Mouse (Mus musculus) small intestine, adult 2 months (tissue): ENCODE data around the gene Ak5. TPM values are rescaled to one million over a fixed set of nuclear protein-coding genes. Genes with fewer than 3 reads are reported as not detected.

Experiments
- H3K27ac ChIP-seq: fragments of 200-500 bp; 2 replicates; pipeline ENCODE4 v1.5.1; 2012; ENCODE audit warnings: low read depth, low read length, control low read depth, inconsistent platforms; ENCODE audit not compliant: insufficient read depth
- H3K27me3 ChIP-seq: fragments of 200-500 bp; 2 replicates; pipeline ENCODE4 v1.6.1; 2012; ENCODE audit warnings: mild to moderate bottlenecking, moderate library complexity, low read length, inconsistent platforms; ENCODE audit not compliant: control insufficient read depth, insufficient read depth
- H3K36me3 ChIP-seq: fragments of 200-500 bp; 2 replicates; pipeline ENCODE4 v1.6.1; 2012; ENCODE audit warnings: mild to moderate bottlenecking, low read length, control low read depth, inconsistent platforms; ENCODE audit not compliant: control insufficient read depth, insufficient read depth
- H3K4me1 ChIP-seq: fragments of 200-500 bp; 2 replicates; pipeline ENCODE4 v1.6.1; 2012; ENCODE audit warnings: low read length, inconsistent platforms, mixed read lengths; ENCODE audit not compliant: control insufficient read depth, insufficient read depth, insufficient read length
- H3K4me3 ChIP-seq: fragments of 200-500 bp; 2 replicates; pipeline ENCODE4 v1.5.1; 2012; ENCODE audit warnings: low read depth, mild to moderate bottlenecking, control low read depth, inconsistent platforms, low read length, moderate library complexity
- CTCF ChIP-seq: fragments of 200-500 bp; IDR thresholded peaks from 2 replicates; pipeline ENCODE4 v1.5.1; 2012; ENCODE audit warnings: low read depth, mild to moderate bottlenecking, control low read depth, inconsistent platforms, low read length, moderate library complexity, mixed read lengths; ENCODE audit not compliant: insufficient replicate concordance, insufficient read length; ENCODE audit errors: extremely low read depth
- POLR2A ChIP-seq: fragments of 200-500 bp; IDR thresholded peaks from 2 replicates; pipeline ENCODE4 v1.6.1; 2012; ENCODE audit warnings: low read depth, mild to moderate bottlenecking, control low read depth, inconsistent platforms, low read length, moderate library complexity
- WGBS: fragments of 180-500 bp; shearing (Covaris S2); methylation state at CpG from one replicate; pipeline ENCODE4 v1.1.7; 2018; 5-methylcytosine and 5-hydroxymethylcytosine counted together
- polyA plus RNA-seq: library from polyadenylated mRNA; depleted of rRNA; stranded (reverse); fragments of >200 nt; gene quantifications from 2 replicates; pipeline ENCODE4 v1.2.3, GENCODE M21; 2012

The Ak5 gene
- polyA plus RNA-seq, 1 experiment, result not detected

- Histone ChIP-seq H3K27ac (no peak overlapping the region), H3K4me3 (no peak overlapping the region), H3K27me3 (peaks cover 12% of the 10 kb centered on the region), H3K36me3 (no peaks in the 10 kb centered on the region), H3K4me1 (no peaks in the 10 kb centered on the region)
- TF ChIP-seq CTCF, result no peak
- WGBS, result 79% methylated on average over 3 of the region's 3 CpGs
Measured at GRCm38 (mm10) chr3:152669783-152670182, 1.6 kb upstream of the Ak5 start.

- TF ChIP-seq POLR2A (no peak), CTCF (no peak)
- WGBS, result 75% methylated on average over 2 of the region's 2 CpGs
- Histone ChIP-seq H3K4me3 (no peak overlapping the region), H3K27ac (no peak overlapping the region), H3K4me1 (no peaks in the 10 kb centered on the region), H3K27me3 (peaks cover 12% of the 10 kb centered on the region), H3K36me3 (no peaks in the 10 kb centered on the region)
Measured at GRCm38 (mm10) chr3:152668793-152669192, 633 bp upstream of the Ak5 start.

- Histone ChIP-seq H3K36me3 (no peaks in the 10 kb centered on the region), H3K27me3 (peaks cover 12% of the 10 kb centered on the region), H3K4me3 (no peak overlapping the region; the same call in 1 of the 2 replicates), H3K4me1 (no peaks in the 10 kb centered on the region), H3K27ac (no peak overlapping the region)
- WGBS, result 1% methylated on average over 79 of the region's 82 CpGs
- TF ChIP-seq POLR2A, result no peak
- no peak for TF ChIP-seq CTCF
Measured at GRCm38 (mm10) chr3:152667356-152668211, 576 bp downstream of the Ak5 start.

DNA sequence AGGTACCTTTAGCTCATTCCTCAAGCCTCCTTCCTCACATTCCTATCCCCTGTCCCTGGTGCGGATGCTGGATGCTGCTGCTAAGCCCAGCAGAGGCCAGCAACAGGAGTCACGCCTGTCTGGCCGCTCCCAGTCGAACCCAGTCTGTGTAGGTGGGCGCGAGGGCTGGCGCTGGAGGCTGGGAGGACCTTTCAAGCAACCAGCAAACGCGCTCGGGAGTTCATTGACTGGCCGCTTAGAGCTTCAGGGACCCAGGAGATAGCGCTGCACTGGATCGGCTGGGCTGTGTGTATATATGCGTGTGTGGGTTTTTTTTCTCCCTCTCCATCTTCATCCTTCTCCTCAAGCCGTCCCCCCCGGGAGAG is 1.2 kb downstream of the Ak5 start:
- TF ChIP-seq CTCF (no peak), POLR2A (no peak)
- H3K27me3 ChIP-seq, result peaks cover 12% of the 10 kb centered on the region
- H3K4me1 ChIP-seq, result no peaks in the 10 kb centered on the region
- 4% methylated on average over 16 of the region's 16 CpGs for WGBS
- H3K4me3 ChIP-seq, result no peak overlapping the region
- H3K27ac ChIP-seq, result no peak overlapping the region
- H3K36me3 ChIP-seq, result no peaks in the 10 kb centered on the region

GRCm38 (mm10) chr3:152658592-152658991 is 9.6 kb downstream of the Ak5 start:
- H3K27ac ChIP-seq, result no peak overlapping the region
- no peak overlapping the region for H3K4me3 ChIP-seq
- H3K27me3 ChIP-seq, result no peaks in the 10 kb centered on the region; the same call in 1 of the 2 replicates
- H3K4me1 ChIP-seq, result no peaks in the 10 kb centered on the region
- H3K36me3 ChIP-seq, result no peaks in the 10 kb centered on the region
- TF ChIP-seq CTCF, result no peak
- no peak for TF ChIP-seq POLR2A
- WGBS, result 78% methylated on average over 2 of the region's 2 CpGs

- Histone ChIP-seq H3K27ac (no peak overlapping the region), H3K4me1 (no peaks in the 10 kb centered on the region), H3K36me3 (no peaks in the 10 kb centered on the region), H3K4me3 (no peak overlapping the region), H3K27me3 (no peaks in the 10 kb centered on the region)
- 68% methylated on average over 2 of the region's 2 CpGs for WGBS
- no peak for TF ChIP-seq CTCF
- TF ChIP-seq POLR2A, result no peak
Measured at GRCm38 (mm10) chr3:152651991-152652390, 16.2 kb downstream of the Ak5 start.

DNA sequence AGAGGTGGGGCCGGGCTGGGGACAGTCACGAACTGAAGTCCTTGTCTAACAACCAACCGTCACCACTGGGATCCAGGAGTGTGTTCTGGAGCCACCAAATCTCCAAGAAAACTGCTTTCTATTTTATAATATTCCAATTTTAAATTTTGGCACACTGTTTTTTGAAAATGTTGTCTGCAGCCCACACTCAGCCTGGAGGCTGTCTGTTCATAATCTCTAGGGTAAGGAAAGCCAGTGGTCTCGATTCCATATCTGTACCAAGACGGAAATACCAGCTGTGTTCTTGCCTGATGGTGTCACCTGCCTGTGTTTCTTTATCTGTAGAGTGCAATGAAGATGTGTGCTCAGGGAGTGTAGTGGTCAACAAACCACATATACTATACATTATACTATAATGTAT is 23.6 kb downstream of the Ak5 start:
- TF ChIP-seq CTCF (no peak), POLR2A (no peak)
- H3K4me3 ChIP-seq, result no peak overlapping the region
- 80% methylated on average over 5 of the region's 5 CpGs for WGBS
- H3K27me3 ChIP-seq, result no peaks in the 10 kb centered on the region
- no peaks in the 10 kb centered on the region for H3K36me3 ChIP-seq
- no peaks in the 10 kb centered on the region for H3K4me1 ChIP-seq
- H3K27ac ChIP-seq, result no peak overlapping the region
